Mouse (Mus musculus) forebrain, embryonic 14.5 days (tissue): ENCODE data around the gene Arhgap6. TPM values are rescaled to one million over a fixed set of nuclear protein-coding genes. Genes with fewer than 3 reads are reported as not detected.

Experiments
- ATAC-seq: fragments of 200-750 bp; cut with Nextera tagmentation; 2 replicates; pipeline ENCODE4 v1.8.0; 2017; ENCODE audit warnings: mild to moderate bottlenecking, moderate library complexity
- DNase-seq: peaks from one replicate; pipeline ENCODE4 v3.0.0-alpha.2; 2015; ENCODE audit warnings: low spot score
- H3K27ac ChIP-seq: fragments of 300-500 bp; sonication (generic); 2 replicates; pipeline ENCODE4 v1.5.1; 2014; ENCODE audit warnings: low read depth, mild to moderate bottlenecking, control low read depth, low read length, moderate library complexity
- H3K27me3 ChIP-seq: fragments of 300-500 bp; sonication (generic); replicated peaks from 2 replicates; pipeline ENCODE4 v1.6.1; 2014; ENCODE audit warnings: low read length, control low read depth, mixed read lengths; ENCODE audit not compliant: control insufficient read depth, insufficient read depth
- H3K36me3 ChIP-seq: fragments of 300-500 bp; sonication (generic); 2 replicates; pipeline ENCODE4 v1.6.1; 2014; ENCODE audit warnings: low read length, control low read depth; ENCODE audit not compliant: control insufficient read depth, insufficient read depth
- H3K4me1 ChIP-seq: fragments of 300-500 bp; sonication (generic); 2 replicates; pipeline ENCODE4 v1.6.1; 2014; ENCODE audit warnings: antibody characterized with exemption, low read length, control low read depth; ENCODE audit not compliant: control insufficient read depth, insufficient read depth
- H3K4me2 ChIP-seq: fragments of 300-500 bp; sonication (generic); 2 replicates; pipeline ENCODE4 v1.6.1; 2014; ENCODE audit warnings: mild to moderate bottlenecking, control low read depth, low read length
- H3K4me3 ChIP-seq: fragments of 300-500 bp; sonication (generic); 2 replicates; pipeline ENCODE4 v1.5.1; 2014; ENCODE audit warnings: low read depth, low read length, control low read depth
- H3K9ac ChIP-seq: fragments of 300-500 bp; sonication (generic); 2 replicates; pipeline ENCODE4 v1.6.1; 2014; ENCODE audit warnings: mild to moderate bottlenecking, low read length, control low read depth, moderate library complexity
- H3K9me3 ChIP-seq: fragments of 300-500 bp; sonication (generic); replicated peaks from 2 replicates; pipeline ENCODE4 v1.6.1; 2016; ENCODE audit warnings: low read length, control low read depth, mixed read lengths; ENCODE audit not compliant: control insufficient read depth
- WGBS: fragments of 180-500 bp; shearing (Covaris S2); extraction: QIAGEN DNeasy Blood & Tissue Kit; methylation state at CpG from one replicate; pipeline ENCODE4 v1.1.7; 2014; 5-methylcytosine and 5-hydroxymethylcytosine counted together
- polyA plus RNA-seq: library from polyadenylated mRNA; unstranded; fragments of >200 nt; fragmentation: Nextera tagmentation; extraction: Ambion mirVana; gene quantifications from 2 replicates; pipeline ENCODE4 v1.2.1, GENCODE M21; 2014

Arhgap6 gene
- polyA plus RNA-seq, 1 experiment from 2014 or later, result 0.51 TPM

DNA sequence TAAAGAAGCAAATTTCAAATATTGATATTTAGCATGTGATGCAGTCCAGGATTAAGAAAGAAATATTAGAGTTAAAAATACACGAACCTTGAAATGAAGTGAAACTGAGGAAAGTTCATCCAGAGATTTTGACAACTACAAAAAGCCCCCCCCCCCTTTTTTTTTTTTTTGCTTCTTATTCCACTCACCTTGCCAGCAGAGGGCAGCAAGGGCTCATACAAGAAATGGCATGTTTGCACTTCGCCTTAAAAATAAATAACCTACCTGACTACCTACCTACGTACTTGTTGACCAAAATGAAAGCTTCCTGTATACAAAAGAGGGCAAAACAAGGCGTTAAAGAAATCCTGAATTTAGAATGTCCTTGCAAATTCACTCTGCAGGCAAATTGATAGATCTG lies 143.0 kb downstream of the Arhgap6 start:
- Histone ChIP-seq H3K27ac (no peak overlapping the region), H3K4me2 (no peak overlapping the region), H3K27me3 (no peaks in the 10 kb centered on the region), H3K36me3 (no peaks in the 10 kb centered on the region), H3K4me1 (no peaks in the 10 kb centered on the region), H3K4me3 (no peak overlapping the region), H3K9ac (no peak overlapping the region), H3K9me3 (no peaks in the 10 kb centered on the region)
- ATAC-seq (no peak), DNase-seq (peak; percentile 31)
- WGBS, result 64% methylated on average over 4 of the region's 4 CpGs

DNA sequence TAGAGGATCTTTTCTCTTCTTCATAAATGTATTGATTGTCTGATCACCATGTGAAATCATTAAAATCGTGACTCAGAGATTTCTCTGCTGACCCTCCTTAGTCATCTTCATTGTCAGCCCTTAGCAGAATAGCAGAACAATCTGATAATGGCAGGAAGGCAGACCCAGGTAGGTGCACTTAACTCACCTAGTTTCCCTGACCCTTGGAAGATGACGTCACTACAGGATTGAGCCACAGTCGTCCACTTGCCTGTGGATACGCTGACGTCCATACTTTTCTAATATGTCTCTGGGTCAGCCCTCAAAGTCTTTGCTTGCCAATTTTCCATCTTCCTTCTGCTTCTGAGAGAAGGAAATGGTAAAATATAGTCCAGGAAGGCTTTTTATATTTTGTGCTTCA lies 146.8 kb downstream of the Arhgap6 start:
- Histone ChIP-seq H3K27me3 (no peaks in the 10 kb centered on the region), H3K36me3 (no peaks in the 10 kb centered on the region), H3K4me3 (no peak overlapping the region), H3K9ac (no peak overlapping the region), H3K4me2 (no peak overlapping the region), H3K4me1 (no peaks in the 10 kb centered on the region), H3K27ac (no peak overlapping the region), H3K9me3 (no peaks in the 10 kb centered on the region)
- 89% methylated on average over 5 of the region's 5 CpGs for WGBS
- DNase-seq, result no peak
- ATAC-seq, result no peak

DNA sequence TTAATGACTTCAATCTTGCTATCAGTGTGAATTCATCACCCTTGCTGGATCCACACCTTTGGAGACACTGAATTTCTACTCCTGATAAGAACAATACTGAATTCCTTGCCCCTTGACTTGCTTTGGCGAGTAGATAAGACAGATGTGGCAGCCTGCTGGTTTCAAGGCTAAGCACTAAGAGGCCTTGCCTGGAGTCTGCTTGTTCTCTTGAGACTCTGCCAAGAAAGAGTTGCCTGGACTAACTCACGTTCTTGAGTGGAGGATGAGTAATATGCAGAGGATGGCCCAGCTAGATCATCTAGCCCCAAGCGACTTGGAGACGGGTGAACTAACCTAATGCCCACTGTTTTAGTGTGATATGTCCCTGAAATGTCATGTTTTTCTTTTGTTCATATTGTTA lies 148.3 kb downstream of the Arhgap6 start:
- Histone ChIP-seq H3K9ac (no peak overlapping the region), H3K27ac (no peak overlapping the region), H3K27me3 (no peaks in the 10 kb centered on the region), H3K9me3 (no peaks in the 10 kb centered on the region), H3K4me3 (no peak overlapping the region), H3K4me2 (no peak overlapping the region), H3K4me1 (no peaks in the 10 kb centered on the region), H3K36me3 (no peaks in the 10 kb centered on the region)
- DNase-seq (no peak), ATAC-seq (no peak)
- WGBS, result 84% methylated on average over 4 of the region's 4 CpGs

DNA sequence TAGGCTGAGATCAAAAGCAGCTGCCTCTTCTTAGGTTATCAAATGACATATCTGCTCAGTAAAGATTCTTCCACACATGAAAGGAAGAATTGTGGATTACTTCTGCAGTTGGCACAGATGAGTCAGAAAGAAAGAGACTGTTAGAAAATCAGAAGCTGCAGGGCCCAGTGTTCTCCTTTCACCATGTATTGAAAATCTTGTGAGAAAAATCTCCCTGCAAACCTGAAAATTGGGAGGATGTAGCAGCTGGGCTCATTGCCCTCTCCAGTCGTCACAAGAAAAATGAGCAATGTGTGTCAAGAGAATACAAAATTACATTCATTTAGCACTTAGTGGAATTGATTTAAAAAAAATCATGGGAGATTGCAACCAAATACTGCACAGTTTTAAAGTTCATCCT lies 180.5 kb downstream of the Arhgap6 start:
- ATAC-seq, result no peak
- DNase-seq, result no peak
- Histone ChIP-seq H3K9ac (no peak overlapping the region), H3K4me3 (no peak overlapping the region), H3K4me2 (no peak overlapping the region), H3K9me3 (no peaks in the 10 kb centered on the region), H3K27me3 (no peaks in the 10 kb centered on the region), H3K27ac (no peak overlapping the region), H3K36me3 (no peaks in the 10 kb centered on the region), H3K4me1 (no peaks in the 10 kb centered on the region)
- 87% methylated on average over 1 of the region's 1 CpGs for WGBS

DNA sequence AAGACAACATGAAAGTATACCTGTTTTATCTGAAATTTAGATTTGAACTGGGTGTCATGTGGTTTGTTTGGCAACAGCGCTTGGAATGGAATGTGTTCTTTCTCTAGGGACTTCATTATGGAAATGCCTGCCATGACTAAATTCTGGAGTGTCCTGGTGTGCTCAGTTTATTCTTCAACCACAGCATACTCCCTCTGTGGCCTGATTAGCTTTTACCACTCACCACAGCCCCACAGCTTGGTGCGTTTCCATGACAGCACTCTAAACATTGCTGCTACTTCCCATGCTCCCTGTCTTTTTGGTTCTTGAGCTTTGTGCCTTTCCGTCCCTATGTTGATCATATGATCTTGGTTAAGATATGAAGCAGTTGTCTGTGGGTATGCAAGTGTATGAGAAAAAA lies 182.9 kb downstream of the Arhgap6 start:
- Histone ChIP-seq H3K36me3 (no peaks in the 10 kb centered on the region), H3K27ac (no peak overlapping the region), H3K9ac (no peak overlapping the region), H3K27me3 (no peaks in the 10 kb centered on the region), H3K4me2 (no peak overlapping the region), H3K9me3 (no peaks in the 10 kb centered on the region), H3K4me3 (no peak overlapping the region), H3K4me1 (no peaks in the 10 kb centered on the region)
- ATAC-seq, result no peak
- DNase-seq, result no peak
- 70% methylated on average over 3 of the region's 3 CpGs for WGBS

DNA sequence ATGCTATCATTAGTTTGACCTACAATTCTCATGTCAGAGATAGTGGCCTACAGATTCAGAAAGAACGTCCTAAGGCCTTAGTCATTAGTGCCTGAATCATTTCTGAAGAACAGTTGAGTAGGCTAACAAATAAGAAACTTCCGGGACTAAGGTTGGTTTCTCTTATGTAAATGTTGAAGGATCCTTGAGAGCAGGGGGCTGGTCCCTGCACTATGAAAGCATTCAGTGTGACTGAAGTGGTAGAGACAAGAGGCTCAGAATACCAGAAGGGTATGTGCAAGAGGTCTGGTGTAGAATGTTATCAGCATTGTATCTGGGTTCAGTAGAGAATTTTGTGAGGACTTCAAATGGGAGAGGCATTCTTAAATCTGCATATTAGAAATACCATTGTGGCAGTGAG lies 185.5 kb downstream of the Arhgap6 start:
- 72% methylated on average over 2 of the region's 2 CpGs for WGBS
- no peak overlapping the region for H3K4me2 ChIP-seq
- no peak overlapping the region for H3K9ac ChIP-seq
- no peaks in the 10 kb centered on the region for H3K9me3 ChIP-seq
- no peak for ATAC-seq
- no peaks in the 10 kb centered on the region for H3K4me1 ChIP-seq
- no peak for DNase-seq
- no peaks in the 10 kb centered on the region for H3K36me3 ChIP-seq
- H3K4me3 ChIP-seq, result no peak overlapping the region
- H3K27ac ChIP-seq, result no peak overlapping the region
- no peaks in the 10 kb centered on the region for H3K27me3 ChIP-seq

DNA sequence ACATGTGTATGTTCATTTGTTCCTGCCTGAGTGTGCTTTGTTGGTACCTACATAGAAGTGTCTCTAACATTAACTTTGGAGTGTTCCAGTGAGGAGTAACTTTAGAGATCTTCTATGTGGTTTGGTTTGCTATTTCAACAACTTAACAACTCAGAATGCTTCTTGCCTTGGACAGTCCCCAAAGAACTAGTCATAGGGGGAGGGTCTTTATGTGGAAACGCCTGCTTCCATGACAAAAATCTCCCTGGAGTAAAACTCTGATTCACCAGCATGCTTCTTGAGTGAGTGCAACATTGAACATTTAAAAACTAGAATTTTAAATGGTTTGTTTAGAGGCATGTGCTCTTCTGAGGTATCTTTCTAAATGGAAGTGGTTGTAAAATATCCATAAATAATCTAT lies 212.2 kb downstream of the Arhgap6 start:
- WGBS, result 65% methylated on average over 1 of the region's 1 CpGs
- Histone ChIP-seq H3K4me1 (no peaks in the 10 kb centered on the region), H3K4me2 (no peak overlapping the region), H3K27me3 (no peaks in the 10 kb centered on the region), H3K27ac (no peak overlapping the region), H3K9ac (no peak overlapping the region), H3K4me3 (no peak overlapping the region), H3K36me3 (no peaks in the 10 kb centered on the region), H3K9me3 (no peaks in the 10 kb centered on the region)
- ATAC-seq (no peak), DNase-seq (no peak)

DNA sequence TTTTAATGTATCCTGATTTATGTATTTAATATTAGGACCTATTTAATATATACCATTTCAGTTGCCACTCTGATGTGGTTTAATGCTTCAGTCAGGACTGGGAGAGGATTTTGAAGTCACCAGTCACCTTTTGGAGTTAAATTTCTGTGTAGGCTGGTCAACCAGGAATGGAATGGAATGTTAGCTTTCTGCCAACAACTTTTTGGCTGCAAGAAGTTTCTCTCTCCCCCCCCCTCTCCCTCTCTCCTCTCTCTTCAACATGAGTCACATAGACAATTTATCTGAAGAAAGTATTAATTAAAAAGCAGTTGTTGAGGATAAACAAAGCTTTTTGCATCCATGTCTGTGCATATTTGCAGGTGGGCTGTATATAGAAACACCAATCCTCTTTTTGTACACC lies 217.8 kb downstream of the Arhgap6 start:
- H3K27me3 ChIP-seq, result no peaks in the 10 kb centered on the region
- DNase-seq (no peak), ATAC-seq (no peak)
- no peaks in the 10 kb centered on the region for H3K9me3 ChIP-seq
- H3K27ac ChIP-seq, result no peak overlapping the region
- H3K4me3 ChIP-seq, result no peak overlapping the region
- H3K9ac ChIP-seq, result no peak overlapping the region
- H3K4me2 ChIP-seq, result no peak overlapping the region
- H3K4me1 ChIP-seq, result no peaks in the 10 kb centered on the region
- no peaks in the 10 kb centered on the region for H3K36me3 ChIP-seq

DNA sequence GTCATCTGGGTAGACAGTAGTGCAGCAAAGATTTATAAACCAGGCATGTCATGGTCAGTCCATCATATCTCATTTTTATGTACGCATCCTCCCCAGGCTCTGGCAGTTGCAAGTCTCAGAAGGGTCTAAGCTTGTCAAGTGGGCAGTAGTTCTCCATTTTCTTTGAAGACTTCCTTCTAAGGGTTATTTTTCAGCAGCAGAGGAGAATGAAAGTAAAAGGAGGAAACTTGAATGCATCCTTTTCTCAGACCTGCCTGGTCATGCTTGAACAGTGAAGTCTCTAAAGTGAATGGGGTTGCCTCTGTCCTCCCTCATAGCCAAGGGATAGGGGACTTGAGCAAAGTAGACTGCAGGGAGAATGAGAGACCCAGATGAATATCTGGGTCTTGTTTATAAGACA lies 239.5 kb downstream of the Arhgap6 start:
- H3K27me3 ChIP-seq, result no peaks in the 10 kb centered on the region
- H3K4me2 ChIP-seq, result no peak overlapping the region
- H3K4me1 ChIP-seq, result no peaks in the 10 kb centered on the region
- H3K9me3 ChIP-seq, result no peaks in the 10 kb centered on the region
- no peak overlapping the region for H3K9ac ChIP-seq
- ATAC-seq (no peak), DNase-seq (no peak)
- H3K36me3 ChIP-seq, result no peaks in the 10 kb centered on the region
- H3K27ac ChIP-seq, result no peak overlapping the region
- no peak overlapping the region for H3K4me3 ChIP-seq
- 96% methylated on average over 1 of the region's 1 CpGs for WGBS
